Mouse (Mus musculus) thymus, adult 2 months (tissue): Measurements from ENCODE around the gene Siva1. TPM values are rescaled to one million over a fixed set of nuclear protein-coding genes. Genes with fewer than 3 reads are reported as not detected.

Source experiments
- DNase-seq: peaks from one replicate; pipeline ENCODE4 v3.0.0; 2021
- H3K27ac ChIP-seq: fragments of 200-500 bp; 2 replicates; pipeline ENCODE4 v1.5.1; 2012; ENCODE audit warnings: low read length, control low read depth; ENCODE audit not compliant: control insufficient read depth, insufficient read depth
- H3K27me3 ChIP-seq: fragments of 200-500 bp; 2 replicates; pipeline ENCODE4 v1.6.1; 2012; ENCODE audit warnings: mild to moderate bottlenecking, low read length, moderate library complexity, mixed read lengths; ENCODE audit not compliant: control insufficient read depth, insufficient read depth
- H3K36me3 ChIP-seq: fragments of 200-500 bp; 2 replicates; pipeline ENCODE4 v1.6.1; 2012; ENCODE audit warnings: mild to moderate bottlenecking, low read length, moderate library complexity; ENCODE audit not compliant: control insufficient read depth, insufficient read depth
- H3K4me1 ChIP-seq: fragments of 200-500 bp; replicated peaks from 2 replicates; pipeline ENCODE4 v1.6.1; 2012; ENCODE audit warnings: low read length; ENCODE audit not compliant: control insufficient read depth, insufficient read depth
- H3K4me3 ChIP-seq: fragments of 200-500 bp; 2 replicates; pipeline ENCODE4 v1.5.1; 2012; ENCODE audit warnings: mild to moderate bottlenecking, low read length, control low read depth, moderate library complexity; ENCODE audit not compliant: control insufficient read depth, insufficient read depth
- CTCF ChIP-seq: fragments of 200-500 bp; IDR thresholded peaks from 2 replicates; pipeline ENCODE4 v1.5.1; 2012; ENCODE audit warnings: mild to moderate bottlenecking, control low read depth, low read length, moderate library complexity, borderline replicate concordance; ENCODE audit not compliant: control insufficient read depth, poor library complexity, insufficient read depth; ENCODE audit errors: extremely low read depth
- POLR2A ChIP-seq: fragments of 200-500 bp; IDR thresholded peaks from 2 replicates; pipeline ENCODE4 v1.6.1; 2012; ENCODE audit warnings: mild to moderate bottlenecking, low read length, control low read depth, moderate library complexity; ENCODE audit not compliant: control insufficient read depth, poor library complexity, insufficient read depth; ENCODE audit errors: extremely low read depth
- WGBS: fragments of 180-500 bp; shearing (Covaris S2); methylation state at CpG from one replicate; pipeline ENCODE4 v1.1.7; 2018; 5-methylcytosine and 5-hydroxymethylcytosine counted together
- polyA plus RNA-seq: library from polyadenylated mRNA; depleted of rRNA; stranded (reverse); fragments of >200 nt; gene quantifications from 2 replicates; pipeline ENCODE4 v1.2.3, GENCODE M21; 2012

Siva1 gene
- polyA plus RNA-seq, 1 experiment = 131 TPM

GRCm38 (mm10) chr12:112621900-112622299 is 22.6 kb upstream of the Siva1 start:
- Histone ChIP-seq H3K36me3 (no peaks in the 10 kb centered on the region), H3K27ac (no peak overlapping the region), H3K4me3 (no peak overlapping the region), H3K4me1 (peaks cover 46% of the 10 kb centered on the region), H3K27me3 (no peaks in the 10 kb centered on the region)
- TF ChIP-seq CTCF = no peak
- no peak for TF ChIP-seq POLR2A
- no peak for DNase-seq
- 95% methylated on average over 3 of the region's 3 CpGs for WGBS

GRCm38 (mm10) chr12:112623742-112624141 is 20.7 kb upstream of the Siva1 start:
- TF ChIP-seq POLR2A (no peak), CTCF (peak; percentile 89; the same call in 1 of the 2 replicates)
- WGBS = 26% methylated on average over 2 of the region's 2 CpGs
- Histone ChIP-seq H3K36me3 (no peaks in the 10 kb centered on the region), H3K4me3 (no peak overlapping the region), H3K4me1 (peaks cover 41% of the 10 kb centered on the region), H3K27ac (no peak overlapping the region), H3K27me3 (no peaks in the 10 kb centered on the region)
- DNase-seq = peak; percentile 67

- H3K4me3 ChIP-seq = no peak overlapping the region
- WGBS = 92% methylated on average over 4 of the region's 4 CpGs
- no peak overlapping the region for H3K27ac ChIP-seq
- H3K36me3 ChIP-seq = no peaks in the 10 kb centered on the region
- no peaks in the 10 kb centered on the region for H3K27me3 ChIP-seq
- no peak for DNase-seq
- H3K4me1 ChIP-seq = peaks cover 33% of the 10 kb centered on the region
- TF ChIP-seq CTCF (no peak), POLR2A (no peak)
These were observed 18.8 kb upstream of the Siva1 start for GRCm38 (mm10) chr12:112625700-112626099.

- no peaks in the 10 kb centered on the region for H3K36me3 ChIP-seq
- no peak for DNase-seq
- no peak overlapping the region for H3K27ac ChIP-seq
- H3K27me3 ChIP-seq = no peaks in the 10 kb centered on the region
- peaks cover 29% of the 10 kb centered on the region for H3K4me1 ChIP-seq
- H3K4me3 ChIP-seq = no peak overlapping the region
- no peak for TF ChIP-seq CTCF
- TF ChIP-seq POLR2A = no peak
- 78% methylated on average over 6 of the region's 6 CpGs for WGBS
These were observed 18.0 kb upstream of the Siva1 start for GRCm38 (mm10) chr12:112626455-112626854.

- TF ChIP-seq POLR2A (no peak), CTCF (peak; percentile 49; the same call in 1 of the 2 replicates)
- Histone ChIP-seq H3K27me3 (no peaks in the 10 kb centered on the region), H3K36me3 (no peaks in the 10 kb centered on the region), H3K4me1 (peaks cover 29% of the 10 kb centered on the region), H3K4me3 (no peak overlapping the region), H3K27ac (no peak overlapping the region)
- 74% methylated on average over 7 of the region's 7 CpGs for WGBS
- no peak for DNase-seq
These were observed 17.2 kb upstream of the Siva1 start for GRCm38 (mm10) chr12:112627097-112627881.

- Histone ChIP-seq H3K4me3 (no peak overlapping the region), H3K4me1 (peaks cover 33% of the 10 kb centered on the region), H3K27me3 (no peaks in the 10 kb centered on the region), H3K27ac (no peak overlapping the region), H3K36me3 (no peaks in the 10 kb centered on the region)
- 36% methylated on average over 6 of the region's 6 CpGs for WGBS
- DNase-seq = no peak
- TF ChIP-seq POLR2A (no peak), CTCF (no peak)
These were observed 16.3 kb upstream of the Siva1 start for GRCm38 (mm10) chr12:112628197-112628596.
